Mouse (Mus musculus) ES-Bruce4 (cell line): ENCODE results near the gene Lap3.

Experiments used
- CTCF ChIP-seq: IDR thresholded peaks from one replicate; pipeline ENCODE4 v1.8.1; 2011; ENCODE audit warnings: low read depth, low read length
- EP300 ChIP-seq: IDR thresholded peaks from 2 replicates; pipeline ENCODE4 v1.6.1; 2011; ENCODE audit warnings: low read depth, low read length; ENCODE audit not compliant: insufficient read depth

DNA sequence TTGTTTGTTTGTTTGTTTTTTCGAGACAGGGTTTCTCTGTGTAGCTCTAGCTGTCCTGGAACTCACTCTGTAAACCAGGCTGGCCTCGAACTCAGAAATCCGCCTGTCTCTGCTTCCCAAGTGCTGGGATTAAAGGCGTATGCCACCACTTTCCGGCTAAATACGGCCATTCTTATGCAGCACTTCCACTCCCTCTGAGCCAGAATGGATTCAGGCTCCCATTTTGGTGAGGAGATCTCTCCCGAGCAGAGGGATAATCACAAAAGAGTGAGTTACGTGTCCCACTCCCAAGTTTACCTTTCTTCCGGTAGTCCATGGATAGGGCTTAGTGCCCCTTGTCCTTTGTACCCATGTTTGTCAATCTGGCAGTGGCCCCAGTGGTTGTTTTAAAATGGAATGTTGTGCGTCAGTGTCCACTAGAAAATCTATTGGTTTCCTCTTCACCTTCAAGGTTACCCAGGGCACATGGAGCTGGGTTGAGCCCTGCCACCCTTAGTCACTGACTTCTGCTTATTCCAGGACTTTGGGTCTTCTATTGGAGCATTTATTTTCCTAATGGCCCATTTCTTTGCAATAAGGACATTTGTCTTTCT is 22.1 kb downstream of the Lap3 start:
- TF ChIP-seq EP300 (no peak), CTCF (no peak)
